Mouse (Mus musculus): ENCODE measurements around the gene Asic1. TPM values are rescaled to one million over a fixed set of nuclear protein-coding genes. Genes with fewer than 3 reads are reported as not detected.

The Asic1 gene
- polyA plus RNA-seq, 1 experiment from 2014 or later: 0.53 TPM

DNA sequence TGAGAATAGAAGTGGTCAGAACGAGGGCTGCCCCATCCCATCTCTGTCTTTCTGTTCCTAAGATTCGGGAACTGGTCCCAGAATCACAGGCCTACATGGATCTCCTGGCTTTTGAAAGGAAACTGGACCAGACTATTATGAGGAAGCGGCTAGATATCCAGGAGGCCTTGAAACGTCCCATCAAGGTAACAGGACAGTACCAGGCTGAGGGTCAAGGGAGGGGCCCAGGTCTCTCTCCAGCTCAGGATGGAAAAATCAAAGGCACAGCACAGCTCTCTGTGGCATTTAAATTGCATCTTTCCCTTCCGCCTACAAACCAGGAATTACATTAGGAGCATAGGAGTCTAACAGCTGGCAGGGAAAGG, 33.5 kb downstream of the Asic1 start:
- Histone ChIP-seq H3K4me2 (no peak overlapping the region), H3K27ac (no peak overlapping the region), H3K9me3 (replicated peaks) (no peaks in the 10 kb centered on the region), H3K27me3 (no peaks in the 10 kb centered on the region), H3K4me3 (replicated peaks) (no peak overlapping the region), H3K36me3 (peaks cover 32% of the 10 kb centered on the region), H3K9ac (no peak overlapping the region), H3K4me1 (replicated peaks) (peaks cover 47% of the 10 kb centered on the region)
- 79% methylated on average over 5 of the region's 5 CpGs for WGBS (ENCODE audit: insufficient replicate concordance)
- DNase-seq (no peak), ATAC-seq (ENCODE audit: low read depth) (no peak)

DNA sequence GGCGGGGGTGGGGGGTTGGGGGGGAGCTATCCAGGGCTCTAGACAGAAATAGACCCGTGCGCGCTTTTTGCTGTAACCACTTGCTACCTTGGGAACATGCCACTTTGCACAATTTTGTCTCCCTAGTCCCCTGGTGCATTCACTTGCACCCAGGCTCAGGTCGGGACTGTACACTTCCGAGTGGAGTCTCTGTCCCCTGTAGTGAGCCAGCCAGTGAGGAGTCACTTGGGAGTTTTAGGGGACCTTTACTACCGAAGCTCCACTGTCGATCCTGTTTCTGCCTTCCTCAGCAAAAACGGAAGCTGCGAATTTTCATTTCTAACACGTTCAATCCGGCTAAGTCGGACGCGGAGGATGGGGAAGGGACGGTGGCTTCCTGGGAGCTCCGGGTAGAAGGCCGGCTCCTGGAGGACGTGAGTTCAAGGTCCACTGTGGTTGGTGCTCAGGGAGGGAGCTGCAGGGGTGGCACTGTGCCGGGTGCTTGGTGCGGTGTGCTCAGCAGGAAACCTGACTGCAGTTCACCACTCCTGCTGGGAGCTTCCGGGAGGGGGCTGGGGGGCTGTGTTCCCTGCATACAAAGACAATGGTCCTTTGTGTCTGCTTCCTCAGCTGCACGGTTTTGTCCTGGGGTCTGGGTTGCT, 34.0 kb downstream of the Asic1 start:
- 0 out of 2 replicates have a peak overlapping the region, but pooled peaks have one; percentile 12 for H3K4me2 ChIP-seq
- no peak overlapping the region for H3K27ac ChIP-seq
- peaks cover 37% of the 10 kb centered on the region for H3K36me3 ChIP-seq
- 61% methylated on average over 23 of the region's 23 CpGs for WGBS (ENCODE audit: insufficient replicate concordance)
- H3K4me3 ChIP-seq (replicated peaks): no peak overlapping the region
- no peaks in the 10 kb centered on the region for H3K9me3 ChIP-seq (replicated peaks)
- no peak for DNase-seq
- no peaks in the 10 kb centered on the region for H3K27me3 ChIP-seq
- H3K9ac ChIP-seq: no peak overlapping the region
- H3K4me1 ChIP-seq (replicated peaks): peaks cover 43% of the 10 kb centered on the region
- no peak for ATAC-seq (ENCODE audit: low read depth)

GRCm38 (mm10) chr15:99704881-99705280, 34.7 kb downstream of the Asic1 start:
- ATAC-seq (ENCODE audit: low read depth) (no peak), DNase-seq (no peak)
- Histone ChIP-seq H3K9ac (no peak overlapping the region), H3K9me3 (replicated peaks) (no peaks in the 10 kb centered on the region), H3K36me3 (peaks cover 44% of the 10 kb centered on the region), H3K4me3 (replicated peaks) (no peak overlapping the region), H3K27ac (peak overlapping the region; percentile 31; the same call in 1 of the 2 replicates), H3K4me2 (no peak overlapping the region), H3K27me3 (no peaks in the 10 kb centered on the region), H3K4me1 (replicated peaks) (peaks cover 43% of the 10 kb centered on the region)
- 62% methylated on average over 7 of the region's 7 CpGs for WGBS (ENCODE audit: insufficient replicate concordance)

- WGBS (ENCODE audit: insufficient replicate concordance): 59% methylated on average over 11 of the region's 11 CpGs
These were observed 35.4 kb downstream of the Asic1 start, which contains the start of gene Gm17349 for GRCm38 (mm10) chr15:99705440-99706048. TSS of gene Gm17349 (minus strand) at chr15:99705490.

DNA sequence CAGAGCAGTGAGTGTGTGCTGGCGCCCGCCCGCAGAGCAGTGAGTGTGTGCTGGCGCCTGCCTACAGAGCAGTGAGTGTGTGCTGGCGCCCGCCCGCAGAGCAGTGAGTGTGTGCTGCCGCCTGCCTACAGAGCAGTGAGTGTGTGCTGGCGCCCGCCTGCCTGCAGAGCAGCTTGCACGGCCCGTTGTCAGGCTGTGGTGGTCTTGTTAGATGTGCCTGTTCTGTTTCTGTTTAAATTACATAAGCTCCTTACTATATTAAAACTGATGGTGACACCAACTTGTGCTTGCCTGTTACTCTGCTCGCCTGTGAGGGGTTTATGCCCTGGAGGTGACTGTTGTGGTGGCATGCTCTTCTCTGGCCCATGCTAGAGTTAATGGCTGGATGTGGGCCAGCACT, 38.0 kb downstream of the Asic1 start:
- Histone ChIP-seq H3K4me1 (replicated peaks) (peaks cover 36% of the 10 kb centered on the region), H3K27me3 (no peaks in the 10 kb centered on the region), H3K9ac (no peak overlapping the region), H3K27ac (no peak overlapping the region), H3K36me3 (peaks cover 76% of the 10 kb centered on the region), H3K9me3 (replicated peaks) (no peaks in the 10 kb centered on the region), H3K4me3 (replicated peaks) (no peak overlapping the region), H3K4me2 (no peak overlapping the region)
- ATAC-seq (ENCODE audit: low read depth) (no peak), DNase-seq (no peak)
- 91% methylated on average over 13 of the region's 13 CpGs for WGBS (ENCODE audit: insufficient replicate concordance)

More at GRCm38 (mm10) chr15:99705440-99706048, 35.4 kb downstream of the Asic1 start, which contains the start of gene Gm17349:
- H3K4me1 ChIP-seq (replicated peaks): peaks cover 42% of the 10 kb centered on the region
- no peak within 1 kb of the TSS for H3K4me3 ChIP-seq (replicated peaks)
- no peaks in the 10 kb centered on the region for H3K9me3 ChIP-seq (replicated peaks)
- DNase-seq (no peak), ATAC-seq (ENCODE audit: low read depth) (no peak)
- H3K4me2 ChIP-seq: 0 out of 2 replicates have a peak within 1 kb of the TSS, but pooled peaks have one; percentile 12
- H3K36me3 ChIP-seq: peaks cover 49% of the 10 kb centered on the region
- no peak within 1 kb of the TSS for H3K9ac ChIP-seq
- peak within 1 kb of the TSS; percentile 31; the same call in 1 of the 2 replicates for H3K27ac ChIP-seq
- no peaks in the 10 kb centered on the region for H3K27me3 ChIP-seq

DNA sequence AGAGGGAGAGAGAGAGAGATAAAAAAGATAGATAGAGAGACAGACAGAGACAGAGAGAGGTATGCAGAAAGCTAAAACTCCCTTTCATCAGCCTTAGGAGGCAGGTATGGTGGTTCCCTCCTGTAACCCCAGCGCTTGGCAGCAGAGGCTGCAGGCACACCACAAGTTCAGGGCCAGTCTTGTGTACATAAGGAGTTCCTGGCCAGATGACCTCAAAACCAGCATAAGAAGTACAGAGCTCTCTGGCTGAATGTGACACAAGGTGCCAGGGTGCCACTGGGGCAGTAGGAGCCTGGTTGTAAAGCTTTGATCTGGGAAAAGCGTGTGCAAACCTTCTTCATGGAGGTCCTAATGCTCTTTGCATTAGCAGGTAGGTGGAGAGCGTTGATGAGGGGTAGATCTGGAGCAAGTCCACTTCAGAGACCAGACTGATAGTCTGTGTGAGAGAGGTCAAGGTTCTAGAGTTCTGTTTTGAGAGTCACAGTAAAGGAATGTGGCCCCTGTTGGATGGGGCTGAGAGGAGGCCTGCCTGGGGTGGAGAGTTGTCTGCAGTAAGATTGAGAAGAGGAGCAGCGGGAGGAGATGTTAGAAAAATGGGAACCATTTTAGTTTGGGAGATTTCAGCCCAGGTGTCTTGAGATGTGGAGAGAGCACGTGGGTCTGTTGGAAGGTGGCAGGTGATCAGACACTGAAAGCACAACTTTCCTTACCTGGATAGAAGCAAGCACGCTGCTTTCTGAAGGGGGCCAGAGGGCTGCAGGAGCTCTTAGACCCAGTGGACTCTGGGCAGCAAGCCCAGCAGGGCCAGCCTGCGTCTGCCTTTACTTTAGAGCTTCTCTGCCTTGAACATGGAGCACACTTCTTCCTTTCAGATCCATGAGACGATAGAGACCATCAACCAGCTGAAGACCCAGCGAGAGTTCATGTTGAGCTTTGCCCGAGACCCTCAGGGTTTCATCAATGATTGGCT, 40.3 kb downstream of the Asic1 start:
- 76% methylated on average over 10 of the region's 10 CpGs for WGBS (ENCODE audit: insufficient replicate concordance)
- H3K4me1 ChIP-seq (replicated peaks): peaks cover 26% of the 10 kb centered on the region
- H3K9me3 ChIP-seq (replicated peaks): no peaks in the 10 kb centered on the region
- DNase-seq (no peak), ATAC-seq (ENCODE audit: low read depth) (no peak)
- no peak overlapping the region for H3K9ac ChIP-seq
- H3K4me3 ChIP-seq (replicated peaks): no peak overlapping the region
- no peaks in the 10 kb centered on the region for H3K27me3 ChIP-seq
- H3K27ac ChIP-seq: no peak overlapping the region
- H3K36me3 ChIP-seq: peaks cover 78% of the 10 kb centered on the region
- H3K4me2 ChIP-seq: no peak overlapping the region

- H3K36me3 ChIP-seq: peaks cover 74% of the 10 kb centered on the region
- 57% methylated on average over 3 of the region's 3 CpGs for WGBS (ENCODE audit: insufficient replicate concordance)
- no peak overlapping the region for H3K9ac ChIP-seq
- no peak for ATAC-seq (ENCODE audit: low read depth)
- H3K4me2 ChIP-seq: no peak overlapping the region
- peaks cover 36% of the 10 kb centered on the region for H3K4me1 ChIP-seq (replicated peaks)
- H3K27ac ChIP-seq: no peak overlapping the region
- no peak for DNase-seq
- H3K4me3 ChIP-seq (replicated peaks): no peak overlapping the region
- H3K9me3 ChIP-seq (replicated peaks): no peaks in the 10 kb centered on the region
- no peaks in the 10 kb centered on the region for H3K27me3 ChIP-seq
These were observed 41.3 kb downstream of the Asic1 start for GRCm38 (mm10) chr15:99711491-99711890.

- peaks cover 43% of the 10 kb centered on the region for H3K4me1 ChIP-seq (replicated peaks)
- H3K4me3 ChIP-seq (replicated peaks): no peak overlapping the region
- H3K27ac ChIP-seq: 0 out of 2 replicates have a peak overlapping the region, but pooled peaks have one; percentile 1
- no peak for DNase-seq
- H3K36me3 ChIP-seq: peaks cover 61% of the 10 kb centered on the region
- no peak for ATAC-seq (ENCODE audit: low read depth)
- no peaks in the 10 kb centered on the region for H3K27me3 ChIP-seq
- no peak overlapping the region for H3K9ac ChIP-seq
- no peak overlapping the region for H3K4me2 ChIP-seq
- 74% methylated on average over 13 of the region's 13 CpGs for WGBS (ENCODE audit: insufficient replicate concordance)
- no peaks in the 10 kb centered on the region for H3K9me3 ChIP-seq (replicated peaks)
These were observed 42.7 kb downstream of the Asic1 start for GRCm38 (mm10) chr15:99712666-99713559.

- DNase-seq: no peak
These were observed 43.4 kb downstream of the Asic1 start for GRCm38 (mm10) chr15:99713569-99713968.

GRCm38 (mm10) chr15:99714206-99714605, 44.0 kb downstream of the Asic1 start:
- H3K9ac ChIP-seq: no peak overlapping the region
- no peaks in the 10 kb centered on the region for H3K9me3 ChIP-seq (replicated peaks)
- no peak for DNase-seq
- no peak overlapping the region for H3K27ac ChIP-seq
- no peaks in the 10 kb centered on the region for H3K27me3 ChIP-seq
- H3K4me2 ChIP-seq: no peak overlapping the region
- peaks cover 48% of the 10 kb centered on the region for H3K36me3 ChIP-seq
- WGBS (ENCODE audit: insufficient replicate concordance): 61% methylated on average over 4 of the region's 4 CpGs
- H3K4me3 ChIP-seq (replicated peaks): no peak overlapping the region
- ATAC-seq (ENCODE audit: low read depth): no peak
- H3K4me1 ChIP-seq (replicated peaks): peaks cover 46% of the 10 kb centered on the region

More at GRCm38 (mm10) chr15:99713569-99713968, 43.4 kb downstream of the Asic1 start:
- Histone ChIP-seq H3K36me3 (peaks cover 55% of the 10 kb centered on the region), H3K27ac (no peak overlapping the region), H3K4me2 (no peak overlapping the region), H3K4me3 (replicated peaks) (no peak overlapping the region), H3K9ac (no peak overlapping the region), H3K4me1 (replicated peaks) (peaks cover 43% of the 10 kb centered on the region), H3K27me3 (no peaks in the 10 kb centered on the region), H3K9me3 (replicated peaks) (no peaks in the 10 kb centered on the region)
- 91% methylated on average over 3 of the region's 3 CpGs for WGBS (ENCODE audit: insufficient replicate concordance)
- no peak for ATAC-seq (ENCODE audit: low read depth)

Data from liver, embryonic 13.5 days (tissue).